Mouse (Mus musculus): ENCODE measurements at regions not wholly inside any gene's neighbourhood (a gene's known extent, or its start where the extent isn't known, plus 50 kb on each side); places are given as distances from the start of the nearest gene placed in this dataset.

- no peak for DNase-seq (ENCODE audit: low spot score in 2 of 2)
Measured at GRCm38 (mm10) chr13:48316747-48317146, 55.7 kb downstream of the Id4 start.

- no peak for DNase-seq (ENCODE audit: low spot score in 2 of 2)
Measured at GRCm38 (mm10) chr13:48317457-48317856, 56.4 kb downstream of the Id4 start.

- no peak for DNase-seq (ENCODE audit: low spot score in 2 of 2)
Measured at GRCm38 (mm10) chr13:48319001-48319400, 58.0 kb downstream of the Id4 start.

GRCm38 (mm10) chr13:48324290-48324718 lies 63.3 kb downstream of the Id4 start:
- DNase-seq (ENCODE audit: low spot score in 2 of 2), result peak in 1 of 2 experiments; percentile 4

GRCm38 (mm10) chr13:48330619-48331018 lies 69.6 kb downstream of the Id4 start:
- no peak for DNase-seq (ENCODE audit: low spot score in 2 of 2)

- no peak for DNase-seq (ENCODE audit: low spot score in 2 of 2)
Measured at GRCm38 (mm10) chr13:48336135-48336534, 75.1 kb downstream of the Id4 start.

GRCm38 (mm10) chr13:48336602-48337001 lies 75.6 kb downstream of the Id4 start:
- DNase-seq (ENCODE audit: low spot score in 2 of 2), result no peak

GRCm38 (mm10) chr13:48338561-48338960 lies 77.5 kb downstream of the Id4 start:
- DNase-seq (ENCODE audit: low spot score in 2 of 2), result no peak

GRCm38 (mm10) chr13:48350124-48350523 lies 89.1 kb downstream of the Id4 start:
- no peak for DNase-seq (ENCODE audit: low spot score in 2 of 2)

GRCm38 (mm10) chr13:48350955-48351354 lies 89.9 kb downstream of the Id4 start:
- DNase-seq (ENCODE audit: low spot score in 2 of 2), result no peak

GRCm38 (mm10) chr13:48357118-48357517 lies 96.1 kb downstream of the Id4 start:
- no peak for DNase-seq (ENCODE audit: low spot score in 2 of 2)

GRCm38 (mm10) chr13:48357640-48358039 lies 96.6 kb downstream of the Id4 start:
- peak; percentile 3 to 6 for DNase-seq (ENCODE audit: low spot score in 2 of 2)

- DNase-seq (ENCODE audit: low spot score in 2 of 2), result no peak
Measured at GRCm38 (mm10) chr13:48371060-48371459, 110.0 kb downstream of the Id4 start.

- DNase-seq (ENCODE audit: low spot score in 2 of 2), result no peak
Measured at GRCm38 (mm10) chr13:48376405-48376804, 115.4 kb downstream of the Id4 start.

GRCm38 (mm10) chr13:48383580-48384445 lies 122.8 kb downstream of the Id4 start:
- no peak for DNase-seq (ENCODE audit: low spot score in 2 of 2)

- no peak for DNase-seq (ENCODE audit: low spot score in 2 of 2)
Measured at GRCm38 (mm10) chr13:48384901-48385300, 123.9 kb downstream of the Id4 start.

GRCm38 (mm10) chr13:48391126-48391525 lies 122.1 kb downstream of the Zfp169 start:
- no peak for DNase-seq (ENCODE audit: low spot score in 2 of 2)

GRCm38 (mm10) chr13:48397761-48398160 lies 115.5 kb downstream of the Zfp169 start:
- no peak for DNase-seq (ENCODE audit: low spot score in 2 of 2)

GRCm38 (mm10) chr13:48398617-48399016 lies 114.6 kb downstream of the Zfp169 start:
- DNase-seq (ENCODE audit: low spot score in 2 of 2), result no peak

GRCm38 (mm10) chr13:48402316-48402715 lies 110.9 kb downstream of the Zfp169 start:
- DNase-seq (ENCODE audit: low spot score in 2 of 2), result no peak

GRCm38 (mm10) chr13:48422438-48423329 lies 90.6 kb downstream of the Zfp169 start:
- DNase-seq (ENCODE audit: low spot score in 2 of 2), result no peak

- DNase-seq (ENCODE audit: low spot score in 2 of 2), result no peak
Measured at GRCm38 (mm10) chr13:48426816-48427215, 86.4 kb downstream of the Zfp169 start.

Data from right cerebral cortex, adult 2 months (tissue).